Mouse (Mus musculus) cerebellum, adult 9-10 months (tissue): Measurements from ENCODE around the gene Tent5d.

Experiments
- DNase-seq: peaks from one replicate; pipeline ENCODE4 v3.0.0; 2022

Tent5d gene

GRCm38 (mm10) chrX:107792290-107792689, at the start of gene Tent5d:
Tent5d (plus strand) TSS chrX:107792590.
- no peak for DNase-seq

- DNase-seq, result no peak
Measured at GRCm38 (mm10) chrX:107767896-107768295, 24.5 kb upstream of the Tent5d start.

- no peak for DNase-seq
Measured at GRCm38 (mm10) chrX:107790136-107790535, 2.3 kb upstream of the Tent5d start.

GRCm38 (mm10) chrX:107790750-107791493, 1.5 kb upstream of the Tent5d start:
- no peak for DNase-seq

- no peak for DNase-seq
Measured at GRCm38 (mm10) chrX:107795785-107796184, 3.4 kb downstream of the Tent5d start.

- DNase-seq, result no peak
Measured at GRCm38 (mm10) chrX:107796919-107797318, 4.5 kb downstream of the Tent5d start.

- no peak for DNase-seq
Measured at GRCm38 (mm10) chrX:107812120-107812519, 19.7 kb downstream of the Tent5d start.

- DNase-seq, result peak; percentile 71
Measured at GRCm38 (mm10) chrX:107815502-107816217, 23.3 kb downstream of the Tent5d start.

GRCm38 (mm10) chrX:107816218-107816554, 23.8 kb downstream of the Tent5d start, which contains the start of gene 2610002M06Rik:
2610002M06Rik (minus strand) TSS chrX:107816334.
- peak; percentile 83 for DNase-seq

- DNase-seq, result no peak
Measured at GRCm38 (mm10) chrX:107816726-107817125, 24.3 kb downstream of the Tent5d start.

GRCm38 (mm10) chrX:107858165-107858564, 65.8 kb downstream of the Tent5d start:
- no peak for DNase-seq
